Mouse (Mus musculus) bone marrow macrophage, adult 2 months (primary cell): ENCODE data around the gene Cinp.

Experiments
- CTCF ChIP-seq: IDR thresholded peaks from 2 replicates; pipeline ENCODE4 v1.5.1; 2012; ENCODE audit warnings: low read depth, mild to moderate bottlenecking, low read length, moderate library complexity
- POLR2A ChIP-seq: IDR thresholded peaks from 2 replicates; pipeline ENCODE4 v1.6.1; 2012; ENCODE audit warnings: mild to moderate bottlenecking, low read depth, low read length, borderline replicate concordance

DNA sequence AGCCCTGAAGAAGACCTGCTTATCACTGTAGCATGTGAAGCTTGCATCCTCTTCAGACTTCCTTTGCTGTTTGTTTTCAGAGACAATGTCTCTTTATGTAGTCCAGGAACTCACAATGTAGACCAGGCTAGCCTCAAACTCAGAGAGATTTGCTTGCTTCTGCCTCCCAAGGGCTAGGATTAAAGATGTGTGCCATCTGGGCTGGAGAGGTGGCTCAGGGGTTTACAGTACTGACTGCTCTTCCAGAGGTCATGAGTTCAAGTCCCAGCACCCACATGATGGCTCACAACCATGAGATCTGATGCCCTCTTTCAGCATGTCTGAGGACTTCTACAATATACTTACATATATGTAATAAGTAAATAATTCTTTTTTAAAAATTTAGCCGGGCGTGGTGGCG is 53.8 kb downstream of the Cinp start:
- TF ChIP-seq POLR2A (no peak), CTCF (no peak)
